8 mouse cellular contexts compared by ENCODE assay signal in genomic region chr2:113848245-113849121, GRCm38 (mm10). TPM values are rescaled to one million over a fixed set of nuclear protein-coding genes. Genes with fewer than 3 reads are reported as not detected.
DNase-seq lines count a peak whose midpoint lies in the region; ATAC-seq lines count a peak whose summit lies in the region.

Gene Arhgap11a (minus strand): TSS chr2:113848661.

- peaks cover 7% of the 10 kb centered on the region for H3K36me3 ChIP-seq in lung, embryonic 16.5 days (ENCODE audit: control insufficient read depth, insufficient read depth, low read length)

- DNase-seq in MEL-GATA-1-ER (ENCODE audit: extremely low read depth, low read depth) = peak; percentile 92
- DNase-seq in cerebellum, adult 8-10 months = peak; percentile 93
- peak; percentile 98 for DNase-seq in forelimb bud, embryonic 11.5 days (ENCODE audit: low read depth, low spot score)
- peak; percentile 96 for DNase-seq in layer of hippocampus, adult 9-10 months (ENCODE audit: low spot score)
- peak; percentile 89 for DNase-seq in ovary, postnatal 10 days (ENCODE audit: low spot score)
- peak; percentile 88 to 89 for DNase-seq in thymus, postnatal 10 days (ENCODE audit: low spot score in 2 of 2)

- H3K4me3 ChIP-seq in lung, embryonic 16.5 days (ENCODE audit: low read length) = peak within 1 kb of the TSS; percentile 98

- H3K4me2 ChIP-seq in lung, embryonic 16.5 days (ENCODE audit: low read depth, low read length) = peak within 1 kb of the TSS; percentile 79

- peak within 1 kb of the TSS; percentile 93 for H3K27ac ChIP-seq in lung, embryonic 16.5 days (ENCODE audit: low read length)

- peaks cover 28% of the 10 kb centered on the region for H3K4me1 ChIP-seq in lung, embryonic 16.5 days (replicated peaks; ENCODE audit: control insufficient read depth, insufficient read depth, low read length)

- WGBS in lung, embryonic 16.5 days = under 1% methylated on average over 48 of the region's 48 CpGs

- peak within 1 kb of the TSS; percentile 91 for H3K9ac ChIP-seq in lung, embryonic 16.5 days (ENCODE audit: low read length)

- ATAC-seq in hematopoietic stem cell, adult 5-6 weeks (replicated peaks in 1 of 2; ENCODE audit: insufficient read depth in 1 of 2, low FRiP score in 2 of 2, low TSS enrichment in 1 of 2, low read depth in 1 of 2, poor library complexity in 2 of 2, severe bottlenecking in 2 of 2) = peak; percentile 92 to 93
- peak; percentile 95 for ATAC-seq in lung, embryonic 16.5 days (ENCODE audit: low read depth)

- no peaks in the 10 kb centered on the region for H3K9me3 ChIP-seq in lung, embryonic 16.5 days (ENCODE audit: control insufficient read depth, low read length)

- H3K27me3 ChIP-seq in lung, embryonic 16.5 days (ENCODE audit: control insufficient read depth, insufficient read depth, low read depth, low read length) = no peaks in the 10 kb centered on the region

RNA-seq across cellular contexts. Expression of gene Arhgap11a, which starts in this region (rescaled TPM):
- 32.7 and 35.5 TPM in 2 replicates for total RNA-seq in hematopoietic stem cell, adult 5-6 weeks (2017)
- polyA plus RNA-seq in lung, embryonic 16.5 days (2015; fragmentation: Nextera tagmentation; extraction: Ambion mirVana) = 26.7 and 28.3 TPM in 2 replicates

Comparison
In these comparisons a context has a peak if more than half of its experiments do, and no peak if none do; other contexts are left out.
1. Peak in every context shown above with its lines: DNase-seq, ATAC-seq, H3K4me3 ChIP-seq and H3K27ac ChIP-seq.